Mouse (Mus musculus): ENCODE measurements around the gene Phf11d.

DNA sequence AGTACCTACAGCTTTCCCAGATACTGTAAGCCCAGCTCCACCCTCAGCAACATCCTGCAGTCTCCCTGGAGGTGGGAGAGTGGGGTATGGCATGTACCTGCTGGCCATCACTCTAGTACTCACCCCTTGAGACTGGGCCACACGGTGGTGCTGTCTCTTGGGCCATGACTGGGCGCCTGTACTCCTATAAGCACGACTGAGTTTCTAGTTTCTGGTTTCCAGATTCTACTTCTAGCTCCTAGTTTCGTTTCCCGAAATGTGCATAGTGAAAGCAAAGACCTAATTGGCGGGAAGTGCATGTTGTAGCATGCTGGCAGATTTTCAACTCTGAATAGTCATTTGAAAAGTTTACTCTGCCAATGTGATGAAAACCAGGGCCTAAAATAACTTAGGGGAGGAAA is at the start of gene Phf11d:
- TF ChIP-seq CTCF (IDR thresholded peaks at IDR 0.05; ENCODE audit: control insufficient read depth, insufficient read depth, low read length) = no peak
- no peak for TF ChIP-seq POLR2A (IDR thresholded peaks at IDR 0.05; ENCODE audit: borderline replicate concordance, control insufficient read depth, low read depth, low read length)
